Mouse (Mus musculus) retina, adult 2 months (tissue): ENCODE data around the gene Dclk3.

Source experiments
- DNase-seq: peaks from one replicate; pipeline ENCODE4 v3.0.0-alpha.2; 2012; ENCODE audit warnings: low read depth, low spot score

The Dclk3 gene

DNA sequence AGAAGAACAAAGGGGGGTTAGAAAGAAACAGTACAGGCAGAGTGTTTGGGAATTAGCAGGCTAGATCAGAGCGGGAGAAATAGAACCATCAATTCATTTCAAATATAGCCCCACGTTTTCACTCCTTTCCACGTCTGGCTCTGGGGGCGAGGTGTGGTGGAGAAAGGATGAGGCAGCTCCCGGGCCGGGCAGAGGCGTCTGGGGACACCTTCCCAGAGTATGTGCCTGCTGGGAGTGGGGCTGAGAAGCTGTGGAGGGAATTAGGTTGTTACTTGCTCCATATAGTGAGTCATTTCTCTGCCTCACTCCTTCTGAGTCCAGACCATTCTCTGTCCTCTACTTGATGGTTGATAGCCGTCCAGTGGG lies 938 bp downstream of the Dclk3 start:
- DNase-seq, result no peak

DNA sequence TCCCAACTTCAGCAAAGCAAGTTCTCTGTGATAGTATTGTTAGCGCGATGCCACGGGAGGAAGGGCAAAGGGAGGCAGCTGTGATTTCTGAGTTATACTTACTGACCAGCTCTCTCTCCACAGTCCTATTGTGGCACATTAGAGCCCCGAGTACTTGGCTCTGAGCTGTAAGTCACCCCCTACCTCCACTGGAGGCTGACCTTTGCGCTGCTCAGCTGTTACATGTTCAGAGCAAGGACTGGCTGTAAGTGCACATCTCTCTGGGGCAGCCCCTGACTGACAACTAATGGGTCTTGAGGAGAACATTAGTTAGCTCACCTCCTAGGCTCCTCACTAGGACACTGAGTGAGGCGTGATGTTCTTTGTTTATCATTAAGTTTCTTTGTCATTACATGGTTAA lies 1.6 kb downstream of the Dclk3 start:
- no peak for DNase-seq

DNA sequence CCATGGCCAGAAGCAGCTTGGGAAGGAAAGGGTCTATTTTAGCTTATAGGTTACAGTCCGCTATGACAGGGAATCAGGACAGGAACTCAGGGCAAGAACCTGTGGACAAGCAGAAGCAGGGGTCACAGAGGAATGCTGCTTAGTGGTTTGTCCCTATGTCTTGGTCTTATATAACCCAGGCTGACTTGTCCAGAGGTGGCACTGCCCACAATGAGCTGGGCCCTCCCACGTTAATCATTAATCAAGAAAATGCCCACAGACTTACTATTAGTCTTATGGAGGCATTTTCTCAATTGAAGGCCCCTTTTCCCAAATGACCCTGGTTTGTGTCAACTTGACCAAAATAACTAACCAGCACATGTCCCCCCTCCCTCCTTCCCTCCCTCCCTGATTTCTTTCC lies 2.3 kb downstream of the Dclk3 start:
- no peak for DNase-seq

DNA sequence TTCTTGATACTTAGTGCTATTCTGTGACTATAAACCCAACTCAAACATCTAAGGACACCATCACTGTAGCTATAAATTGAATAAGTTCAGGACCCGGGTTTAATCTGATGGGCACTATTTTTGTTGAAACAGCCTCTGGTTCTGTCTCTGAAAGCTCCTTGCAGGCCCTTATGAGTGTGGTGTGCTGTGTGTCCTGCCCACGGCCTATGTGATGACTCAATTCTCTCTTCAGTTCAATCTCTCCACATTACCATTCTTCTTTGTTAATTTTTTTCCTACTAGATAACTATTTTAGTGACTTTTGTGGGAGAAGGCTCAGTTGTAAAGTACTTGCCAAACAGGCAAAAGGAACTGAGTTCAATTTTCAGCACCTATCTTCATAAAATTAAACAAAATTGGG lies 7.3 kb downstream of the Dclk3 start:
- DNase-seq, result no peak

DNA sequence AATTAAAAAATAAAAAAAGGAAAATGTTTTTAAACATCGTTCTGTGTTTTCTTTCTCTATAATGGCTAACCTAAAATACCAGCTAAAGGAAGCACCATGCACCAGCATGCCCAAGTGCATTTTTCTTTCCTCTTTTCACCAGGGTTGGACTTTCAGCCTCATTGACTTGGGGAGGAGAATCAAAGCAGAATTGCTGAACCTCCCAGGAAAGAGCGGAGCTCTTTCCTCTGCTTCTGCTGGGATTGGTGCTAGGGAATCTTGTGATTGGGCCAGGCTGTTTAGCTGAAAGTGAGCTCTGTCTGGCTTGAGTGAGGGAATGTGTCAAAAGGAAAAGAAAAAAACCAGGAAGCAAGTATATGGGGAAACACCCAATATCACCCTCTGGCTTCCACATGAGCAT lies 10.1 kb downstream of the Dclk3 start:
- DNase-seq, result no peak

DNA sequence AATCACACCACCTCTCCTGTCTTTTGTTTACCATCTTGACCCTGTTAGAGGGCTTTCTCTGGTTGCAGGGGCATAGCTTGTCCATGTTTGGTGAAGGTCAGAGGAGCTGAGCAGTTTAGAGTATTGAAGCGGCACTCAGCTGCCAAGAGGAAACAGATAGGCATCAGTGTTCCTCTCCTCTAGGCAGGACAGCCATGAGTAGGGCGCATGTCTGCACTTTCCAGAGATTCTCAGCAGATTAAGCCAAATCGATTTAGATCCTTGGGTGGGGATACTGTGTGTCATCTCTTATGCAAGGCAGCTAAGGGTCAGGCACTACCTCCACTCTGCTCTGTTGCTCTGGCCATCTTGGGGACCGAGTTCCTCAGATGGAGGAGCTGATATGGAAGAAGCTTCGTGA lies 11.0 kb downstream of the Dclk3 start:
- DNase-seq, result no peak

DNA sequence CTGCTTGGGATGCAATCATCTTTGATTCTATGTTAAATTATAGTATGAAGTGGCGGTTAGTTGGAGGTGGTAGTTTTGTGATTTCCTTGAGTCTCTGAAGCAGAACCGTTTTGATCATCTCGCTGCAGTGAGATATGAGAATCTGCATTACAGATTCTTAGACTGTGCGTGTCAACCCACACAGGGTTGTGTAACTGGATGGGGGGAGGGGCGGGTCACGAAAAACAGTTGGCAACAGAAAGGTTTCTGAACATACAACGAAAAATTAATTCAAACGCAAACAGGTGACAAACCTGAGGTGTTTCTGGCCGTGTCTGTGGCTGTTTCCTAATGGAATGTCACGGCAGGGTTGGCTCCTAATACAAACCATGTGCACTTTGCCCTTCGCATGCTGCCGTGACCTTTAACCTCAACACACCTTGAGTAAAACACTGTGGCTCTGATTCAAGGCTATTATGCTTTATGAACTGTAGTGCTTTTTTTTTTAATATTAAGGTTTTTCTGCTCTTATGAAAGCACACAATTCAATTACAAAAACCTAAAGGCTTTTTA lies 12.0 kb downstream of the Dclk3 start:
- DNase-seq, result no peak

DNA sequence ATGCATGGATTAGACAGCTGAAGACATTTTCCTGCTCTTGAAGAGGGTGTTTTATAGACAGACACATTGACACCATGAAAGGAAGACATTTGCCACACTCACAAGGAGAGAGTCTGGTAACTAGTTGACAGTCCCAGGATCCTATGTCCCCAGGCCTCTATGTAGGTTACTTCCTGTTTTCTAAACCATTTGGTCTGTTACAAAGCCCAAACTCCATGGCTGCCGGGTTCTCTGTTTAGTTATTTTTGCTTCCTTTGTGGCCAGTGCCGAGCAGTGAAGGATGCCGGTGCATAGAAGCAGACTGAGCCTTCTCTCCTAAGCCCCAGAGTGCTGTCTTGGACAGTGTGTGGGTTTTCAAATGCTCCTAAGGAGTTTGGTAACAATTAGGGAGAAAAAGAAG lies 15.0 kb downstream of the Dclk3 start:
- DNase-seq, result no peak

DNA sequence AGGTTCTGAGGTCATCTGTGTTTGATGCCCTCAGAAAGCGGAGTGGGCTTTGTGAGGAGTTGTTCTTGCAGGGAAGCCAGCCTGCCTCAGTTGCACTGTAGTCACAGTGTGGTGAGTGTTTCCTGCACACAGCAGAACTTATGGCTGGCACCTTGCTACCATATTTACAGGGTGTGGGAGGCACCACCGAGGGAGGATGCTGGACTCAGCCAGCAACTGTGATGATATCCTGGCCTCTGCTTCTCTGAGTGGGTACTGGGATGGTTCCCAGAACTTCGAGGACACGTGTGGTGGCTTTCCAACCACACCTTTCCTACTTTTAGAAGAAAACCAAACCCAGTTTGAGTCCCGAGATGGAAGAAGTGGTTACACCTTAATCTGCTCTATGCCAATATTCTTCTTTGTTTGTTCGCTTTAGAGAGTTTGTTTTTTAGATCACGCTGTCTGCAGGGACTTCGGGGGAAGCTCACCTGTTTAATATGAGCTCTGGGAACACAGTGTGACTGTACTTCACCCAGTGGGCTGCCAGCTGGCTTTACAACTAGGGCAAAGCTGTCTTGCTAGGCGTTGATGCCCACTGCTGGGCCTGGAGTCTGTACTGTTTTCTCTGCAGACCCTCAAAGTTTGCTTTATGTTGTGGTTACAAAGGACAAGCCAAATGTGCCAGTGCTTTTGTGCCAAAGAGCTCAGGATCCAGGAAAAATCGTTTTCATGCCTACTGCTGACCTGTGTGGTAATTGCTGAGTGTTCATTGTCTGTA lies 18.5 kb downstream of the Dclk3 start:
- DNase-seq, result no peak

DNA sequence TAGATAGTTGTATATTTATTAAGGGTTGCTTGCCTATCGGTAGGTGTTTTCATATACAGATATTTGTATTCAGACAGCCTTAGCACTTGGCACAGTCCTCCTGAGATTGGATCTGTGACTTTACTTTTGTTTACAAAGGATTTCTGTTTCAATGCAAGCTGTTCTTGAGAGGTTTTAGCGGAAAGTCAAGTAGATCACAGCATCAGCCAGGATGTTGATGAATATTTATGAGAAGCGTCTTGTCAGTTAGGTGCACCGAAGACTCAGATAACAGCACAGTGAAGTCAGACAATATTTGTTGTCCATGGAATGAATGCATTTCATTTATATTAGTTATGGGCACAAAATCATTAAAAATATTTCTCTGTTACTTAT lies 19.0 kb downstream of the Dclk3 start:
- DNase-seq, result no peak

DNA sequence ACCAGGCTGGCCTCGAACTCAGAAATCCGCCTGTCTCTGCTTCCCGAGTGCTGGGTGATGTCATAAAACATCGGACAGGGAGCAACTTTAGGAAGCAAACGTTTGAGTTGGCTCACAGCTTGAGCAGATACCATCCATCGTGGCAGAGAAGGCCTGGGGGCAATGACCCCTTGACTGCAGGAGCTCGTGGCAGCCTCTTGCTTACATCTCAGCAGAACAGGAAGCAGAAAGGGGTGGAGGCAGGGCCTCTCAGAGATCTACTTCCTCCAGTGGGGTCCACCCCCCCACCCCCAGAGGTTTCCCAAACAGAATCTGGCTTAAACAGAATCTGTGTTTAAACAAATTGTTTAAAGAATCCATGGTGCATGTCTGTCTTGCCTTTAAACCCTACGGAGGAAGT lies 20.6 kb downstream of the Dclk3 start:
- no peak for DNase-seq

DNA sequence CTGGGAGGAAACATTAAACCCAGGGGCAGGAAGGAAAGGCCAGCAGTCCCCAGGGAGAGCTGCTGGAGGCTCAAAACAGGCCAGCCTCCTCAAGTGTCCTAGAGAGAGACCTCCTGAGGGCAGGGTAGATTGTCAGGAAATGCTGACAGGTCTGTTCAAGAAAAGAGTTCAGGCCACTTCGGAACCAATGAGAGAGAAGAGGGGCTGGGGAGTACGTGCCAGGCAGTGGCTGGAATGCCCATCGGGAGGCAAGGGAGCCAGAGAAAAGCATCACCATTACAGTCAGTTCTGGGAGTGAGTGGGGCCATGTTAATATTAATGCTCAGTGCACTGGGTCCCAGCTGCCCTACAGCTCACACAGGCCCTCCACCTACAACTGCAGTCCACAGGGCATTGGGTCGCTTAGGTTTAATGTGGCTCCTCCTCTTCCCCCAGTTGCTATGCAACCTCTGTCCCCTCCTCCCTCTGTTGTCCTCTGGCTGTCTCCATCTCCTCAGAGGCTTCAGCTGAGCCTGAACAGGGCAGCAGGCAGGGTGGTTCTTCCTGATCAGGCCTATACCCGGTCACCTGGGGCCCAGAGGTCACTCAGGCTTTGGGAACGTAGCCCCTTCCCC lies 21.4 kb downstream of the Dclk3 start:
- no peak for DNase-seq

DNA sequence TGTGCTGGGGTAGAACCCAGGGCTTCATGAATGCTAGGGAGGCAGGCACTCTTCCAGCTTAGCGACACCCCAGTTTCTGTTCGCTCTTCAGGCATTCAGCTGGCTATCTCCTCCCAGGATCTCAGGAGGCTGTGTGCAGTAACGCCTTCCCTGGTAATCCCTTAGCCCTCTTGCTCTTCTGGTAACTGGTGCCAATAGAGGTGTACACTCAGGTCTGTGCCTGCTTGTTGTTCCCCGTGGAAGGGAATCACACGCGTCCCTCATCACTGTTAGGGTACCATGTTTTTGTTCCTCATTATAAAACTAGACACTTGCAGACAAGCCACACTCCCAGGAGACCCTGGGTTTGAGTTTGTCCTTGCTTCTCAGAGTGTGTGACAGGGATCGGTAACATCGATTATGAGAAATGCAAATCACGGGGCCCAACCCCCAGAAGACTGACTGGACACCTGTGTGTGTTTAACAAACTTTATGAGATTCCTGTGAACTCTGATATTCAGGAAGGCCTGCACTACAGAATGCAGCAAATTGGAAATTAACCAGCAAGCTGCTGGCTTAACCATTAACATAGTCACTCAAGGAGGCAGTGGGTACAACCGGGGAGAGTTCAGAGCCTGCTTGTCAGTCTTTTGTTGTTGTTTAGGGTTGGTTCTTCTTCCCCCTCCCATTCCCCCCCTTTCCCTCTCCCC lies 22.7 kb downstream of the Dclk3 start:
- DNase-seq, result no peak

DNA sequence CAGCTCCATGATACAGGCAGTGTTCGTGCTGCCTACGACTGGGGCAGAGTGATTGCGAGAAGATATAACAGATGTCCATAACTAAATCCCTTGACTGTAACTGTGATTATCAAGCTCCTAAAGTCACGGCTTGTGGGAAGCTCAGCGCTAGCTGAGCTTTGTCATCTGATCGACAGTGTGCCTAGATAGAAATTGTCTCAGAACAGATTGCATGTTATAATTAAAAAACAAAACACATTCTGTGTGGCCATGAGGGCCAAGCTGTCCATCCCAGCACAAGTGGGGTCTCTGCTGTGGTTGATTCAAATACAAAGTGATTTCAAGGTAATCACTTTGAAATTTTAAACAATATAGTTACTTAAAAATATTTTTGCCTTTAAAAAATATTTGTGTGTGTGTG lies 26.8 kb downstream of the Dclk3 start:
- no peak for DNase-seq

DNA sequence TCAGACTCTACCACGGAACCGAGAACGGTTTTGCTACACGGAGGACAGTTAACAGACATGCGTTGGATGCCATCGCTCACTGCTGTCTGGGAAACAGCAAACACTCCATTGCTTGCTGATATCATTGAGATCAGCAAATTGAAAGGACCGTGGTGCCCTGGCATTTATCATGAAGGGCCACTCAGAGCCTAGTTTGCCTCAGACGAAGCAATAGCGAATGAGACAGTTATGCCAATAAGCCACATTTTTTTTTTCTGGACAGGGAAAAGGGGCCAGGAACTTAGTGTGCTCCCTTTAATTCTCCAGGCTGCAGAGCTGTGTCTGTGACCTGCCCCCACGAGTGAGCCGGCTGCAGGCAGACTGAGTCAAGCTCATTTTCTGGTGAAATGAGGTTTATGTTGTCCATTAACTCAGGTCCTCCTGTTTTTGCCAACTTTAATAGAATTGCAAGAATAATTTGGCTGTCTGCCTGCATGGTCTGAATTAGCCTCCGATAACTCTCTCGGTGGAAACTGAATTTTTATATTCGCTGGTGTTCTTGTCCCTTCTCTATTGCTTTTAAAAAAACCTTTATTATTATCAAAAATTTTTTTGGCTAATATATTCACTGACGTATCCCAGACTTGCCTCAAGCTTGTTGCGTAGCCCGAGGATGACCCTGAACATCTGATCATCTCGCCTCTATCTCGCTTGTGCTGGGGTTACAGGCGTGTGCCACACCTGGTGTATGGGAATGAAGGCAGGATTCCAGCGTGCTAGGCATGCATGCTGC lies 35.0 kb downstream of the Dclk3 start:
- no peak for DNase-seq

DNA sequence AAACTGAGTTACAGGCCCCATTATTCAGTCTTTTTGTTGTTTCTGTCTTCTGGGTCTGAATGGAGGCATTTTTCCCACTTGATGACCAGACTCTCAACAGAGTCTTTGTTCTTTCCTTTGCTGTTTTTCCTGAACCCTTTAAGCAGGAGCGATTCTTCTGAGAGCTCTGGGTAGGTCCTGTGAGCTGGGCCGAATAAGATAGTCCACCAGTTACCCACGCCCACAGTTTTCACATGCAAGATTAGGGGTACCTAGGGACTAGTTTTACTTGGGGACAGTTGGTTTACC lies 35.5 kb downstream of the Dclk3 start:
- no peak for DNase-seq

DNA sequence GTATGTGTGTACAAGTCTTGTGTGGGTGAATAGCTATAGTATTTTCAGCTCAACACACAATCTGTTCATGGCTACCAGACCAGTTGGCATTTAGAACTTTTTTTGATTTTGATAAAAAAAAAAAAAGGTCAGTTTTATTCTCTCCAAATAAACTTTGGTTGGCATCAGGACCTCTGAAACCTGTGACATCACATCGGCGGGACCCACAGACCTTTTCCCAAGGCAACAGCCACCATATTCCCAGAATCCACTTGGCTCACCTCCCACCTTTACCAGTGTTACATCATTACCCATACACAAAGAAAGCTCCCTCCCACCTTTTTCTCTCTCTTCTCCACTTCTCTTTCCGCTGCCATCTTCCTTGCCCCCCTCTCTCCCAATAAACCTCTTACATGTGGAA lies 36.4 kb downstream of the Dclk3 start:
- DNase-seq, result no peak

DNA sequence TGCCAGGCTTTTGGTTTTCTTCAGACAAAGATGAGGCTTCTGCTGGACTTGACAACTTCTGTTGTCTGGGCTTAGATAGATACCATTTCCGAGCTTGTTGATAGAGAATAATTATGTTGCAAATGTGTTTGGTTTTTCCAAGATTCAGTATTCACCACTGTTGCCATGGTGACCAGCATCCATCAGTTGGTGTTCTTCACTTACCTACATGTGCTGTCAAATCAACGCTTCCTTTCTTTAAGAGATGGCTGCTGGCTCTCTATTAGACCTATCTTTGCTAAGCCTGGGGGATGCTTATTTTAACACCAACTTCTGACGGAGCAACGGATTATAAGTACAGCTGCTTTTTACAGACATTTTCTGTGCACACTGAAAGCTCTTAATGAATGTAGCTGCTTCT lies 37.1 kb downstream of the Dclk3 start:
- no peak for DNase-seq

DNA sequence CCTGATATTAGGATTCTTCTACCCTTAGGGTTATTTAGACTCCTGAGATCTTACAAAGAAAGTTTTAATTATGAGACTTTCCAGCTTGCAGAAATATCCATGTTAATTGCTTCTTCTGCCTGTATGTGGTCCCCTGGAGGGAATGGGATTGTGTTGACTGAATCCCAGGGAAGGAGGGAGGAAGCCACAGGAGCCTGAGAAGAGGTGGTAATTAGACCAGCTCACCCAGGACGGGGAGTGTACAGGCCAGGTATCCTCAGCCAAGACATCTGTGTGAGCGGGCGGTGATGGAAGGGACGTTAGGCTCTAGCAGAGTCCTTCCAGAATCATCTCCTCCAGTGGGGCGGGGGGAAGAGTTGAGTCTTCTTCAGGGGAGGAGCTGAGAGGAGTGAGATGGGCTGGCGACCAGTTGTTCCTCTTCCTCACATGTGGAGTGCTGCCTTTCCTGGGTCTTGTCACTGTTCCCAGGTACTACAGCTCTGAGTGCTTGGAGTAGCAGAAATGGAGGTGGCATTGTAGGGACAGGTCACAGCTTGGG lies 37.7 kb downstream of the Dclk3 start:
- no peak for DNase-seq

DNA sequence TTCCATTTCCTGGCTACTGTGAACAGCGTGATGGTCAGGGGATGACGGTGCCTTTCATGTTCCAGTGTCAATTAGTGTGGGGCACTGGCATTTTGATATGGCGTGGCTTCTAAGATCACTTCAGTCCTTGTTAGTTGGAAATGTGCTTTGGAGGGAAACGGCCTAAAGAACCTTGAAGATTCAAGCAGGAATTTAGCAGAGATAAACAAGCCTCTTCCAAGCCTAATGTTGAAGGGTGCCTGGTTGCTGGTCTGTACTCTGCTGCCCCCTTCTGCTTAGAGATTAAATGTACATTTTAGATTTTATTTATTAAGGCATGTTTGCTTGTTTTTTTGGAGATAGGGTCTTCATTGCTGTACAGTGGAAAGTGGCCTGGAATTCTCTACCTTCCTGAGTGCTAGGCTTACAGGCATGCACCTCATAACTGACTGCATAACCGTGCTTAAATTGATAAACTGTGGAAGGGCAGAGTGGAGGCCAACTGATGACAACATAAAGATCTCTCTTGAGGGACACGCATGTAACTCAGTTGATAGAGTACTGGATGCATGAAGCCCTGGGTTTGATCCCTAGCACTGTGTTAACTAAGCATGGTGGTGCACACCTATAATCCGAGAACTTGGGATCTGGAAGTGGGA lies 40.1 kb downstream of the Dclk3 start:
- DNase-seq, result no peak

DNA sequence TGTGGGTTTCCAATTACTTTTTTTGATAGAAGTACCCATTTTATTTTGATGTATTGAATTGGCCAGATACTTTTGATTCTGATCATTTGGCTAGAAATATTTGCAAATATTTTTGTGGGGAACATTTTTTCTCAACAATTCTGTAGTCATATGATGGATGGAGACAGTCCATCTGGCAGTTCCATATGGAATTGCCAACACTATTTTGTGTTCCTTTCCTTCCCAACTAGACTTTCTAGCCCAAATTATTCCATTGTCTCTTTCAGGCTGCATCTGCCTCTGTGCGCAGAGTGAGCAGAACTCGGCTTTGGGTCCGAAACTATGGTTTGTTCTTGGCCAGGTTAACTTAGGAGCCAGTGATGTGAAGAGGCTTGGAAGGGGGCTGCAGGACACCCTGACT lies 42.1 kb downstream of the Dclk3 start:
- no peak for DNase-seq
